ENCODE assay signal across 1 mouse cellular context in the genomic region with DNA sequence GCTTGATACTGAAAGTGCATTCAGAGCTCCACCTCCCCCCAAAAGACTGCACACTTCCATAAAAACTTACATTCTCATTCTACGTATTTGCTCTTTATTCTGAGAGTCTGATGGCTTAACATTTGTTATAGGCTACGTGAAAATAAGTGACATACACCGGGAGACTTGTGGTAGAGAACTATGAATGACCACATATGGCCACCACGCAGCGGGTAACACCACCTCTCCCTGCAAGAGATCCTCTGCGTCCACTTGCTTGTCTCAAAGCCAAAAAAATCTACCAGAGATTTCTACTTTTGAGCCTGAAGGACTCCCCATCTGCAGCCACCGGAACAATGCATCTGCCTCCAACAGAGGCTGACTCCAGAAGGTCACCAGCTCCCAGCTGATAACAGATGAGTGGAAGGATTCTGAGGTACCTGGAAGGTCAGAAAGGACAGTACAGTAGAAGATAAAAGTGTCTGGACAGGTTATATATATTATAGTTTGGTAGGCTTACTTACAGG.
A peak's percentile ranks its signal among the peaks of the same experiment; 100 is the strongest.
TF ChIP-seq lines count a peak whose summit lies in the region.

No protein-coding gene starts in this region.

TF ChIP-seq in CH12.LX, 34 proteins besides CTCF, POLR2A, EP300 and RAD21 (continued from another document):
- no peak; the same call in 1 of the 2 replicates for TF ChIP-seq ZNF384 (IDR thresholded peaks at IDR 0.05; ENCODE audit: low read depth, low read length)
- no peak for TF ChIP-seq ETS1 (conservative IDR thresholded peaks at IDR 0.05; ENCODE audit: low read depth, low read length)
- 0 out of 2 replicates have a peak, but pooled peaks have one; percentile 17 for TF ChIP-seq MAZ (IDR thresholded peaks at IDR 0.05; ENCODE audit: low read depth, low read length)
- no peak for TF ChIP-seq POLR2AphosphoS2 (IDR thresholded peaks at IDR 0.05; ENCODE audit: low read depth, low read length)
- TF ChIP-seq PAX5 (IDR thresholded peaks at IDR 0.05; ENCODE audit: low read length): no peak
- 0 out of 2 replicates have a peak, but pooled peaks have one; percentile 53 for TF ChIP-seq NELFE (IDR thresholded peaks at IDR 0.05; ENCODE audit: low read depth, low read length)
- no peak for TF ChIP-seq ZKSCAN1 (IDR thresholded peaks at IDR 0.05; ENCODE audit: borderline replicate concordance, low read depth, low read length)
- no peak for TF ChIP-seq HCFC1 (IDR thresholded peaks at IDR 0.05; ENCODE audit: low read depth, low read length)
- TF ChIP-seq SIN3A (IDR thresholded peaks at IDR 0.05; ENCODE audit: low read length): peak; percentile 73; the same call in 1 of the 2 replicates
- TF ChIP-seq JUND (conservative IDR thresholded peaks at IDR 0.05; ENCODE audit: low read depth, low read length): no peak; the same call in 1 of the 2 replicates
- TF ChIP-seq RCOR1 (conservative IDR thresholded peaks at IDR 0.05; ENCODE audit: low read depth, low read length): peak; percentile 83; the same call in 1 of the 2 replicates
- no peak; the same call in 1 of the 2 replicates for TF ChIP-seq ZMIZ1 (IDR thresholded peaks at IDR 0.05; ENCODE audit: low read depth, low read length)
- no peak for TF ChIP-seq MAFK (IDR thresholded peaks at IDR 0.05; ENCODE audit: insufficient replicate concordance, low read length)
- no peak for TF ChIP-seq NRF1 (IDR thresholded peaks at IDR 0.05; ENCODE audit: low read depth, low read length)
- TF ChIP-seq CHD1 (IDR thresholded peaks at IDR 0.05; ENCODE audit: low read depth, low read length): peak; percentile 93
- no peak for TF ChIP-seq IRF4 (IDR thresholded peaks at IDR 0.05; ENCODE audit: low read depth, low read length)
- TF ChIP-seq SMC3 (IDR thresholded peaks at IDR 0.05; ENCODE audit: low read depth, low read length): peak; percentile 0; the same call in 1 of the 2 replicates
- no peak for TF ChIP-seq E2F4 (IDR thresholded peaks at IDR 0.05; ENCODE audit: insufficient replicate concordance, low read depth, low read length)
- no peak for TF ChIP-seq TCF12 (IDR thresholded peaks at IDR 0.05; ENCODE audit: low read depth, low read length)
- 0 out of 2 replicates have a peak, but pooled peaks have one; percentile 33 for TF ChIP-seq KAT2A (IDR thresholded peaks at IDR 0.05; ENCODE audit: insufficient replicate concordance, low read length)
- TF ChIP-seq UBTF (IDR thresholded peaks at IDR 0.05; ENCODE audit: low read depth, low read length): no peak
- no peak; the same call in 1 of the 2 replicates for TF ChIP-seq CHD2 (IDR thresholded peaks at IDR 0.05; ENCODE audit: low read length)
- TF ChIP-seq MXI1 (IDR thresholded peaks at IDR 0.05; ENCODE audit: low read depth, low read length): peak; percentile 42; the same call in 1 of the 2 replicates
